Mouse (Mus musculus) c-Kit-positive CD71-positive TER-119-positive erythroid progenitor cells, embryonic 14.5 days (primary cell): ENCODE measurements around the gene Bcl2.

Experiments
- DNase-seq: peaks from one replicate; pipeline ENCODE4 v3.0.0-alpha.2; 2013; ENCODE audit warnings: low spot score

The Bcl2 gene

DNA sequence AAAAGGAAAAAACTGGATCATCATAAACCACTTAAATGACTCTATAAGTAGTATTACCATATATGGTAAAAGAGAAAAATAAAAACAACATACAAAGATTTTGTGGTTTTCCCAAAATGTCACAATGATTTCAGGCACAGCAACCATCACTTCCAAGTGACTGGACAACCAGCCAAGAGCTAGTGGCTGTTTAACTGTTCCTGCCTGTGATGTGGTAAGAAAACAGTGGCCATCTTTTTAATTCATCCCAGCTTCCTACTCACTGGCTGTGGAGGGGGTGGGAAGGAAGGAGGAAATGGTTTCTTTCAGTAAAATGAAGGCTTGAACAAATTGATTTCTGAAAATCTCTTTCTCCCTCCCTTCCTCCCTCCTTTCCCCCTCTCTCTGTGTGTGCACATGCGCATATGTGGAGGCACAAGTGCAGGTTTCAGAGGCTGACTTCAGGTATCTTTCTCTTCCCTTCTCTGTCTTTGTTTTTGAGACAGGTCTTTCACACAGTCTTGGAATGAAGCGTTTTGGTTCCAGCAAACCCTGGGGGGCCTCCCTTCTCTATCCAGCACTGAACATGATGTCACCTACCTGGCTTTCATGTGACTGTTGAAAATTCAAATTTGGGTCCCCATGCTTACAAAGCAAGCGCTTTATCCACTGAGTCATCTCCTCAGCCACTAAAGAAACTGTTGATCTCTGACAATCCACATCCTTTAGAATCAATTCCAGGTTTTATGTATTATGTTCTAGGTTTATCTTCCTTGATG is 93.7 kb downstream of the Bcl2 start:
- no peak for DNase-seq

- DNase-seq = no peak
Measured at GRCm38 (mm10) chr1:106618814-106619213, 95.3 kb downstream of the Bcl2 start.

- DNase-seq = no peak
Measured at GRCm38 (mm10) chr1:106616955-106617354, 97.1 kb downstream of the Bcl2 start.

DNA sequence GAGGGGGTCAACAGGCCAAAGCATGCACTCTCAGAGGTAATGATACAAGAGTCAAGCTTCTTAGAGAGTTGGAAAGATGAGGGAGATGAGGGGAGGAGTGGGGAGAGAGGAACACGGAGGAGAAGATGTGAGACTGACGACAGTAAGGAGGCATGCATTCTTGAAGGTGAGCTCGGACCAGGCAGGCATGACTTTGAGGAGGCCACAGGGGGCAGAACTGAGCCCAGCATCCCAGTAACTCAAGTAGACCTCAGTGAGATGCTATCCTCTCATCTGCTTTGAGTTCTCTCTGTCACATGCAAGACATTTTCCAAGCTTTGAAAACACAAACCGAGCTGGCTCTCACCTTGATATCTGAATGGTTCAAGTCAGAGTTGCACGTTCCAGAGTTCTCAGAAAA is 100.7 kb downstream of the Bcl2 start:
- DNase-seq = no peak

DNA sequence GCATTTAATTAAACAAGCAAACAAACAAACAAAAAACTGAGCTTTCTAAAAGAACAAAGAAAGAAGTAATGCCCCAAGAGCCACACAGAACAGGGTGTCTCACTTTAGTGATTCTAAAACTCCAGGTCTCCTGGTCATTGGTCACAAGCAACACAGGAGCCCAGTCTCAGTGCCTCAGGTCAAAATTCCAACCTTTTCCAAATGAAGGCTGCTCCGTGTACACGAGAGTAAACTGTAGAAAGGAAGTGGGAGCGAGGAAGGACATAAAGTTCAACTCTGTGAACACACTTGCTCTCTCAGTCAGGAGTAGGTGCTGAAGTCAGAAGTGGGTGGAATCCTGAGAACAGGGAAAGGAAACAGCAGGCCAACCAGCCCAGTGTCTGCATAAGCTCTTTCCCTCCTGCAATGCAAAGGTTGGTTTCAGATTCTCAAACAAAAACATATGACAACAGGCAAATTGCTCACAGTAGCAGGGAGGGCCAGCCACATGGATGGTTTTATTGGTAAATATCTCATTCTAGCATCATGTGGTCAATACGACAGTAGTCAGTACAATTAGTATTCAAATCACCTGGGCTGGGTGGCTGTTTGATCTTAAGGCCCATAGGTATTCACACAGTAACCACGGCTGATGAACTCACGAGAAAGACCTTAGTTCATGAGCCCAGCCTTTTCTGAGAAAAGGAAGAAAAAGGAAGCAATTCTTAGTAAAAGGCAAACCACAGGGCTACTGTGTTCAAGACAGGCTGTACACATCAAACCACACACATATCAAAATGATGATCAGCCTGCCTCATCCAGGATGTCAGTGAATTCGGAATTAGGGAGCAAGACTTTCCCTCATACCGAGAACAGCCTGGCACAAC is 101.7 kb downstream of the Bcl2 start:
- DNase-seq = no peak

DNA sequence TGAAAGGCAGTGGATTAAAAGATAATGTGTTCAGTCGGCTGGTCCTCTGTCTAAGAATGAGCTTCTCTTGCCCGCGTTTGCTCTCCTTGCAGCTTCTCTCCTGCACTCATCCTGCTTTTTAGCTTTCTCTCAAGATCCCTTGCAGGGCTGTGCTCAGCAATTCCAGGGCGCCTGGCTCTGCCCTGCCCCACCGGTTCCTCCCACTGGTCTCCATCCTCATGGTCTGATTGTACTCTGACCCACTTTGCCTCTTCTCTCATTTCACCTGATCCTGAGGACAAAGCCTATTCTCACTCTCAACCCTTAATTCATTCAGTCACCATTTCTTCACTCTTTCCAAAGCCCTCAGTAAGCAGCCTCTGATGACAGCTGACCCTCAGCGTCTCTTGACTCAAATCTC is 102.8 kb downstream of the Bcl2 start:
- no peak for DNase-seq

GRCm38 (mm10) chr1:106608098-106608778 is 105.8 kb downstream of the Bcl2 start:
- no peak for DNase-seq

GRCm38 (mm10) chr1:106606951-106607350 is 107.1 kb downstream of the Bcl2 start:
- DNase-seq = no peak

- no peak for DNase-seq
Measured at GRCm38 (mm10) chr1:106603406-106603805, 110.7 kb downstream of the Bcl2 start.

DNA sequence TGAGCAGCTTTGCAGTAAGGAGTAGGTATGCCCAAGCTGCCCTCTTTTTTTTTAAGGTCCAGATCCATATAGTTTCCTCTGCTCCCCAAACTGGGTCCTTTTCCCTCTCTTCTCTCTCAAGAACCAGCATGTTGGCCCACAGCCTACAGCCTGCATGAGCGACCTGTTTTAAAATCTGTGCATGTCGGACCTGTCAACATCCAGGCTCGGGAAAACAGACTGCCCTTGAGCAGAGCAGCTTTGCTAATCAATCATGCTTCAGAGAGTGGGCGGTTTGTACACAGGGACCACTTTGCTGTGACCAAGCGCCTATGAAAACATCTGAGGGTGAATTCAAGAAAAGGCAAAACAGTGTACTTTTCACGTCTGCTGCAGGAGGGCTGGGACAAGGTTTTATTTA is 111.1 kb downstream of the Bcl2 start:
- DNase-seq = no peak

DNA sequence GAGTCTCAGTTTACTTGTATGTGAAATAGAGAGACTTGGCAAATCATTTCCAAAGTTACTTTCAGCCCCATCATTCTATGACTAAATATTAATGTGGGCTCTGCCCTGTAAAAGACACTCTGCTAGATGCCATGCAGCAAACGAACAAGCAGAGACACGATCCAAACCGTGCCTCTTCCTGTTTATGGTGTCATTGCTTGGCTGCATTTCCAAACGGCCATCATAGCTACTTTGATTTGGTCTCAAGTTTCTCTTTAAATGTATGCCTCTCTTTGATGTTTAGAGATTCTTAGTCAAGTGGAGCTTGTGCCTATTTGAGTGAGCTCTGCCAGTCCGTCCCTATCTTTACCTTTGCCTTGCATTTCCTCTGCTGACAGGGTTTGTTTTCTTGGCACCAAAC is 111.5 kb downstream of the Bcl2 start:
- no peak for DNase-seq

DNA sequence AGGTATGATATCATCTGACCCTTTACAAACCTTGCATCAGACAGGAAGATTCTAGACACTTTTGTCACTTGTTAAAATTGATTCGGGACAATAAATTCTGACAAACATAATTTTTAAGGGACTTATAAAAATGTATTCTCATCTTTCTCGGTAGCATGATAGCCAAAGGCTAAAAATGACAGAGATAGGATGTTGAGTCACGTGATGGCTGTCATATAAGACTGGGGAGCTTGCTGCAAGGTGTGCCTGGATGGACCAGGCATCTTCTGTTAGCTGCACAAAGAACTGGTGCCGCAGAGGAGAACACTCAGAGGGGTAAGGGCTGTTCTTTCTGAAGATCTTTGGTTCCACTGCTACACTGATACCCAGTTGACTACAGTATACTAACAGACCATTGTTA is 112.8 kb downstream of the Bcl2 start:
- DNase-seq = no peak

GRCm38 (mm10) chr1:106600841-106601240 is 113.2 kb downstream of the Bcl2 start:
- no peak for DNase-seq

- no peak for DNase-seq
Measured at GRCm38 (mm10) chr1:106598292-106598583, 115.8 kb downstream of the Bcl2 start.

DNA sequence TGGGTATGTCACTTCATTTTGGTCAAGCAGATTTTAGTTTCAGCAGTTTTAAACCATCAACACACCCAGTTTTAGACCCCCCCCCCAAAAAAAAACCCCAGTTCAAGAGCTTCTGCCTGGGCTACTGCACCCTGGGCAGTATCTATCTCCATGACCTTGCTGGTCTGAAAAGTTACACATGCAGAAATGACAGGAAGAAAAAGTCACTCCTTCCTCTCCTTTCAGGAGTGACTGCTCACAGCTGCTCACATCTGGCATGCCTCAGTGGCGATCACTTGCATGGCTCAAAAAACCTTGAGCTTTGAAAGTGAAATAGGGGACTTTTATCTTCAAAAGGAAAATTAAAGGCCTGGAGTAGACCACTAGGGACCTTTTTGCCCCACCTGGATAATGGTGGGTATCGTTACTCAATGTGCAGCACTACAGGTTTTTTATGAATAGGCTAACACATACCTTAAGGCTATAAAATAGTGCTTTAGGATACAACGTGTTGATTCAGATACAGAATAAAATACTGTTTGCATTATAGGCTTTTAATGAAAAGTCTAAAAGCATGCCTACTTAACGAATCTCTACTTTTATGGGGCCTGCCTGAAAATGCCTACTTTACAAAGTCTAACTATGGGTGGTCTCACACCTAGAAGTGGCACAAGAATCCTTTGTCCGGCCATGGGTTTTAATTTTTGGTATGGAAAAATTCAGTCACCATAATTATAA is 116.3 kb downstream of the Bcl2 start:
- no peak for DNase-seq

GRCm38 (mm10) chr1:106596380-106596779 is 117.7 kb downstream of the Bcl2 start:
- no peak for DNase-seq

DNA sequence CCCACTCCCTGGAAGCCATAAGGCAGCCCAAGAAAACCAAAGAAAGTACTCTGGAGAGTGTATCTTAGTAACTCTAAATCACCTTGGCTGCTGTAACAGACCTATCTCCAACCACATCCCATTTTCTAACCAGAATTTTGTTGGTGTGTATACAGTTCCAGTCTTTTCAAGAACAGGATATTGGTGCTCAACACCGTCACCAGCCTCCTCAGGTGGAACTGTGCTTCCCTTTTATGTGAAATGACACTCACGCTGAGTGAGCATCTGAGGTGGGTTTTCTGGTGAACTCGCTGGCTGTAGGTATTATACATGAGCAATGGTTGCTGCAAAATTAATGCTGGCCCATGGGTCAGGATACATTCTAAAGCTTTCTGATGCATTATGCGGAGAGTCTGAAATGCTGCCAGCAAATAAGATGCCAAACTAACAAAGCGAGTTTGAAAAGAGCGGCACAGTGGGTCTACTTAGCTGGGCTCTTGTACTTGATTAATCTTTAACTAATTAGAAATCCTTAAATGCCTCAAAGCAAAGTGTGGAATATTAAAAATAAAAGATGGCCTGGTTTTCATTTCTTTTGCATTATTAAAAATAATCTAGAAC is 118.7 kb downstream of the Bcl2 start:
- no peak for DNase-seq

GRCm38 (mm10) chr1:106591180-106591774 is 122.8 kb downstream of the Bcl2 start:
- DNase-seq = no peak

GRCm38 (mm10) chr1:106589141-106589540 is 124.9 kb downstream of the Bcl2 start:
- no peak for DNase-seq

DNA sequence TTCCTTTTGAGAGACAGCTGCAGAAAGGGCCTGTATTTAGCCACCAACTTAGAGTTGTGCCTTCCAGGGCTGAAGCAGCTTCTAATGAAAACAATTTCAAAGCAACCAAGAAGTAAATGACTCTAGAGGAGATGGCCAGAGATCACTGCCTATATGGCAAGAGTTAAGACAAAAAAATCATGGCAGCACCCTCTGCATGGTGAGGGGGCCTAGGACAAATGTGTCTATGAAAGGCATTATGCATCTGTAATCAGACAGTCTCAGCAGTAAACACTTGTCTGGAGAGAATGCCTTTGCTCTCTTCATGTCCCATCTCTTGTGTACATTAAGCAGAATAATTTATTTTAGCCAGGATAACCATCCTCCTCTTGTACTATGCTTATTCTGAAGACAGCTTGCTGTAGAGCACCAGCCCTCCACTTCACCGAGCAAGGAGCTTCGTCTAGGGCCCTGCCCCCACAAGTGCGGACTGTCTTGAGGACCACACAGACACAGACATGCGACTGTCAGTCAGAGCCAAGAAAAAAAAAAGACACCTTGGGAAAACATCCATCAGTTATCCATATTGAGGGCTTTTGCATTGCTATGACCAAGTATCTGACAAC is 126.1 kb downstream of the Bcl2 start:
- no peak for DNase-seq

DNA sequence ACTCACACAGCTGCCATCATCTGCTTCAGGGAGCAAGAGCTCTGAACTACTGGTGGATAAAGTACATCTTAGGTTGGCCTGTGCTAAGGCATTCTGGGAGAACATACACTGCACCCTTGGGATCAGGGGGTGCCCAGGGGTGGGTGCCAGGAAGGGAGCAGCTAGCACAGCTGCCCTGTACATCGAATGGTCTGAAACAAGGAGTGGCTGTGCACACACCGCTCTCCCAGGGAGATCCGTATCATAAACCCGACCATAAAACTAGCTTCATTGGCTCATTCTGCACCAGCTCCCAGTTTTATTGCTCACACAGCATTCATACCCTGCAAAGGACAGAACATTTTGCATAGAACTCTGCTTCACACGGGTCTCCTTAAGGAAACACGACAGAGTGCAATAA is 127.3 kb downstream of the Bcl2 start:
- no peak for DNase-seq
